Mouse (Mus musculus): ENCODE data around the gene Ncoa1.

- TF ChIP-seq CTCF (IDR thresholded peaks at IDR 0.05; ENCODE audit: low read depth, low read length) = no peak
- TF ChIP-seq POLR2AphosphoS5 (IDR thresholded peaks at IDR 0.05; ENCODE audit: insufficient replicate concordance, low read depth, low read length) = no peak
- no peak for TF ChIP-seq GATA1 (IDR thresholded peaks at IDR 0.05; ENCODE audit: borderline replicate concordance, low read length)
Observed at GRCm38 (mm10) chr12:4501916-4502315, 24.9 kb upstream of the Ncoa1 start.

Data from G1E (cell line).